Mouse (Mus musculus) erythroblast, embryonic 14.5 days (primary cell): Measurements from ENCODE around the gene Ercc5.
A peak's percentile ranks its signal among the peaks of the same experiment; 100 is the strongest.

Experiments
- GATA1 ChIP-seq: IDR thresholded peaks from 2 replicates; pipeline ENCODE4 v1.6.1; 2012; ENCODE audit warnings: low read length, inconsistent platforms, mixed read lengths
- TAL1 ChIP-seq: IDR thresholded peaks from 3 replicates; pipeline ENCODE4 v1.6.1; 2012; ENCODE audit warnings: low read length, inconsistent platforms, mixed read lengths

GRCm38 (mm10) chr1:44101448-44102225 is 45.9 kb upstream of the Ercc5 start:
- TF ChIP-seq TAL1 (no peak), GATA1 (peak; percentile 71)
